ENCODE assay signal across 9 mouse cellular contexts in genomic region chr2:131546745-131547408, GRCm38 (mm10). TPM values are rescaled to one million over a fixed set of nuclear protein-coding genes. Genes with fewer than 3 reads are reported as not detected.
A peak's percentile ranks its signal among the peaks of the same experiment; 100 is the strongest.
DNase-seq lines count a peak whose midpoint lies in the region; ATAC-seq and TF ChIP-seq lines count a peak whose summit lies in the region.
"Had no signal": no experiment of that assay in that cellular context is flagged by ENCODE, and none has a peak within 500 bp of the region (broad histone marks: within the 10 kb centered on the region; RNA-seq: fewer than 3 reads in every experiment).

No protein-coding gene starts in this region.

- no peak for TF ChIP-seq CTCF in kidney, adult 2 months (conservative IDR thresholded peaks at IDR 0.05; ENCODE audit: insufficient read depth, insufficient read length, low read depth, low read length)

- 14% methylated on average over 19 of the region's 19 CpGs for WGBS in kidney, embryonic 16.5 days
- WGBS in kidney, adult 2 months = 25% methylated on average over 19 of the region's 19 CpGs
- WGBS in forebrain, embryonic 13.5 days = 13% methylated on average over 19 of the region's 19 CpGs
- WGBS in limb, embryonic 15.5 days = 12% methylated on average over 19 of the region's 19 CpGs

- no peak for DNase-seq in kidney, adult 2 months
- DNase-seq in ZHBTc4 (ENCODE audit: low read depth, low spot score) = peak; percentile 52
- no peak for DNase-seq in adrenal gland, adult 8-10 months
- no peak for DNase-seq in thymus, postnatal 0 days (ENCODE audit: low spot score)
- DNase-seq in natural killer cell, adult 2 months (ENCODE audit: low spot score in 2 of 2) = no peak

- peaks cover 52% of the 10 kb centered on the region for H3K27me3 ChIP-seq in kidney, embryonic 16.5 days (ENCODE audit: insufficient read depth, low read length)
- peaks cover 3% of the 10 kb centered on the region; the same call in 1 of the 2 replicates for H3K27me3 ChIP-seq in kidney, adult 2 months (replicated peaks; ENCODE audit: control insufficient read depth, insufficient read depth, low read length)
- H3K27me3 ChIP-seq in forebrain, embryonic 13.5 days = peaks cover 58% of the 10 kb centered on the region
- peaks cover 66% of the 10 kb centered on the region for H3K27me3 ChIP-seq in limb, embryonic 15.5 days

- ATAC-seq in kidney, embryonic 16.5 days (ENCODE audit: low FRiP score, low TSS enrichment) = no peak
- ATAC-seq in forebrain, embryonic 13.5 days = peak; percentile 36; the same call in 1 of the 2 replicates
- no peak for ATAC-seq in limb, embryonic 15.5 days (ENCODE audit: insufficient number of reproducible peaks, low FRiP score, low TSS enrichment, low read depth)

- no peak for TF ChIP-seq POLR2A in kidney, adult 2 months (IDR thresholded peaks at IDR 0.05; ENCODE audit: low read depth, low read length)

- peaks cover 8% of the 10 kb centered on the region for H3K4me1 ChIP-seq in kidney, embryonic 16.5 days (ENCODE audit: insufficient read depth, low read length)
- 0 out of 2 replicates have a peak, but pooled peaks cover 2% of the 10 kb centered on the region for H3K4me1 ChIP-seq in kidney, adult 2 months (ENCODE audit: control insufficient read depth, insufficient read depth, low read length)
- H3K4me1 ChIP-seq in forebrain, embryonic 13.5 days = peaks cover 15% of the 10 kb centered on the region
- peaks cover 17% of the 10 kb centered on the region for H3K4me1 ChIP-seq in limb, embryonic 15.5 days

- no peak overlapping the region for H3K27ac ChIP-seq in kidney, embryonic 16.5 days (ENCODE audit: low read length)
- H3K27ac ChIP-seq in kidney, adult 2 months (ENCODE audit: insufficient read depth, low read depth, low read length) = no peak overlapping the region
- H3K27ac ChIP-seq in forebrain, embryonic 13.5 days = no peak overlapping the region
- H3K27ac ChIP-seq in limb, embryonic 15.5 days = no peak overlapping the region
- H3K27ac ChIP-seq: liver, embryonic 15.5 days had no signal

- H3K4me3 ChIP-seq in kidney, embryonic 16.5 days (ENCODE audit: low read length) = peak overlapping the region; percentile 49
- H3K4me3 ChIP-seq in kidney, adult 2 months (ENCODE audit: insufficient read depth, low read depth, low read length) = no peak overlapping the region
- peak overlapping the region; percentile 45 for H3K4me3 ChIP-seq in forebrain, embryonic 13.5 days
- peak overlapping the region; percentile 45; the same call in 1 of the 2 replicates for H3K4me3 ChIP-seq in limb, embryonic 15.5 days

- no peaks in the 10 kb centered on the region for H3K36me3 ChIP-seq in kidney, embryonic 16.5 days (ENCODE audit: insufficient read depth, low read length)
- H3K36me3 ChIP-seq in kidney, adult 2 months (ENCODE audit: control insufficient read depth, insufficient read depth, low read length) = no peaks in the 10 kb centered on the region
- no peaks in the 10 kb centered on the region for H3K36me3 ChIP-seq in forebrain, embryonic 13.5 days (ENCODE audit: poor library complexity, severe bottlenecking)
- no peaks in the 10 kb centered on the region for H3K36me3 ChIP-seq in limb, embryonic 15.5 days
- H3K36me3 ChIP-seq: liver, embryonic 15.5 days had no signal

- H3K4me2 ChIP-seq in kidney, embryonic 16.5 days (replicated peaks; ENCODE audit: low read depth, low read length) = peak overlapping the region; percentile 62
- peak overlapping the region; percentile 76 for H3K4me2 ChIP-seq in forebrain, embryonic 13.5 days
- peak overlapping the region; percentile 85 for H3K4me2 ChIP-seq in limb, embryonic 15.5 days

- H3K9me3 ChIP-seq in kidney, embryonic 16.5 days (ENCODE audit: low read length) = no peaks in the 10 kb centered on the region
- no peaks in the 10 kb centered on the region for H3K9me3 ChIP-seq in forebrain, embryonic 13.5 days (replicated peaks)
- no peaks in the 10 kb centered on the region for H3K9me3 ChIP-seq in limb, embryonic 15.5 days
- H3K9me3 ChIP-seq: liver, embryonic 15.5 days had no signal

- 0 out of 2 replicates have a peak overlapping the region, but pooled peaks have one; percentile 3 for H3K9ac ChIP-seq in kidney, embryonic 16.5 days (replicated peaks; ENCODE audit: low read length)
- H3K9ac ChIP-seq in forebrain, embryonic 13.5 days = no peak overlapping the region
- no peak overlapping the region for H3K9ac ChIP-seq in limb, embryonic 15.5 days
- H3K9ac ChIP-seq: liver, embryonic 15.5 days had no signal

RNA-seq across cellular contexts. Expression of gene Adra1d, which starts 15.2 kb away (rescaled TPM):
- polyA plus RNA-seq in kidney, embryonic 16.5 days (2015; fragmentation: Nextera tagmentation; extraction: Ambion mirVana) = 1.1 and 1.4 TPM in 2 replicates
- polyA plus RNA-seq in kidney, adult 2 months (2012; rRNA removed) = 2.7 and 3.4 TPM in 2 replicates
- polyA plus RNA-seq in forebrain, embryonic 13.5 days (2015; fragmentation: Nextera tagmentation; extraction: Ambion mirVana) = not detected in 2 replicates
- 0.71 and 0.72 TPM in 2 replicates for polyA plus RNA-seq in limb, embryonic 15.5 days (2015; fragmentation: Nextera tagmentation; extraction: Ambion mirVana)
- total RNA-seq in adrenal gland, adult 8-10 months (2022) = 10 to 100 TPM; 23.6 to 36.8 (median 35.1) TPM
- polyA plus RNA-seq in thymus, postnatal 0 days (2015; fragmentation: Nextera tagmentation; extraction: Ambion mirVana) = 0.09 and 0.25 TPM in 2 replicates

RNA-seq across cellular contexts. Expression of gene Smox, which starts 55.6 kb away (rescaled TPM):
- 39.1 and 39.7 TPM in 2 replicates for polyA plus RNA-seq in kidney, embryonic 16.5 days (2015; fragmentation: Nextera tagmentation; extraction: Ambion mirVana)
- polyA plus RNA-seq in kidney, adult 2 months (2012; rRNA removed) = 12.5 and 14.9 TPM in 2 replicates
- polyA plus RNA-seq in forebrain, embryonic 13.5 days (2015; fragmentation: Nextera tagmentation; extraction: Ambion mirVana) = 51.3 and 52.5 TPM in 2 replicates
- 54.0 and 55.1 TPM in 2 replicates for polyA plus RNA-seq in limb, embryonic 15.5 days (2015; fragmentation: Nextera tagmentation; extraction: Ambion mirVana)
- 10 to 100 TPM; 22.9 to 53.4 (median 33.3) TPM for total RNA-seq in adrenal gland, adult 8-10 months (2022)
- polyA plus RNA-seq in thymus, postnatal 0 days (2015; fragmentation: Nextera tagmentation; extraction: Ambion mirVana) = 35.6 and 40.4 TPM in 2 replicates
